Mouse (Mus musculus): ENCODE results near the gene Nedd9. TPM values are rescaled to one million over a fixed set of nuclear protein-coding genes. Genes with fewer than 3 reads are reported as not detected.

Gene Nedd9
- polyA plus RNA-seq, 1 experiment = 24.7 TPM

DNA sequence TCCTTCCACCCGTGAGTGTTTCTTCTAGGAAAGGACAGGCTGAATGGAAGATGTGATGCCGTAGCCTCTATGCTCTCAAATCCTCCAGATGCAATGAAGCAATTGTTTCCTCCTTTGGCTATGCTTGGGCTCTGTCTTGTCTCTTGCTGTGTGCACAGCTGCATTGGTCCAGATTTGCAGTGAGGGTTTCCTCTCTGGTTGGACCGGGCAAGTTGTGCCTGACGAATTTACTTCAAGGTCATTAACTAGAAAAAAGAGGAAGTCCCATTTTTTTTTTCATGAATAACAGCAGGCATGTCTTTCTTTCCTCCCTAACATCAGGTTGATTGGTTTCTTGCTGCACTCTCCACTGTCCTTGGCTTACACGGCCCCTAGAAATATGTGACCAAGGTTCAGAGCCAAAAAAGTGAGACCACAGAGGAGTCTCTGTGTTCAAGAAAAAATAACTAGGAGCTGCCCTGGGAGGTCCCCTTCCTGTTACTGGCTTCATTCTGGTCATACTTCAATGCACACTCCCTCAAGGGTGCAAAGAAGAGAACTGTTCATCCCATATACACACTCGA lies 84.6 kb downstream of the Nedd9 start:
- H3K4me3 ChIP-seq (ENCODE audit: insufficient read depth, low read depth, low read length) = no peak overlapping the region
- no peaks in the 10 kb centered on the region for H3K36me3 ChIP-seq (ENCODE audit: control insufficient read depth, insufficient read depth, low read length)
- DNase-seq = peak; percentile 51
- H3K4me1 ChIP-seq (ENCODE audit: control insufficient read depth, insufficient read depth, low read length) = peaks cover 5% of the 10 kb centered on the region
- no peak for TF ChIP-seq CTCF (conservative IDR thresholded peaks at IDR 0.05; ENCODE audit: insufficient read depth, insufficient read length, low read depth, low read length)
- no peaks in the 10 kb centered on the region for H3K27me3 ChIP-seq (replicated peaks; ENCODE audit: control insufficient read depth, insufficient read depth, low read length)
- WGBS = 30% methylated on average over 6 of the region's 6 CpGs
- peak overlapping the region; percentile 36; the same call in 1 of the 2 replicates for H3K27ac ChIP-seq (ENCODE audit: insufficient read depth, low read depth, low read length)

DNA sequence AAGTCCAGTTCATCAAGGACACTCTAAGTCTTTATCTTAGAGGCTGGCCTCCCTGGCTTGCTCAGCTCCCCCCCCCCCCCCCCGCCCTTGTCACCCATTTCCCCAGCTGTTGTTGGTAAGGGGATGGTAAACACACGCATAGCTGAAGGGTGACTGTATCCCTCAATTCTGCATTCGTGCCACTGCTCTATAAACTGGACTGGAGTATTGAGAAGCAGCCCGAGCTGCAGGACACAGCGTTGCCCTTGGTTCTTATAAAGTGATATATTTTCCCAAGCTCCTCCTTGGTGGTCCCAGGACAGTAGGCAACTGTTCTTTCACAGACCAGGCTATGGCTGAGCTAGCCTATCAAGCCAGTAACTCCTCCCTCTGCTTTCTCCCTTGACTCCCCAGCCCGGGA lies 85.4 kb downstream of the Nedd9 start:
- DNase-seq = no peak
- WGBS = 81% methylated on average over 6 of the region's 6 CpGs
- H3K36me3 ChIP-seq (ENCODE audit: control insufficient read depth, insufficient read depth, low read length) = no peaks in the 10 kb centered on the region
- TF ChIP-seq CTCF (conservative IDR thresholded peaks at IDR 0.05; ENCODE audit: insufficient read depth, insufficient read length, low read depth, low read length) = no peak
- TF ChIP-seq POLR2A (IDR thresholded peaks at IDR 0.05; ENCODE audit: low read depth, low read length) = no peak
- H3K27ac ChIP-seq (ENCODE audit: insufficient read depth, low read depth, low read length) = no peak overlapping the region
- H3K4me3 ChIP-seq (ENCODE audit: insufficient read depth, low read depth, low read length) = no peak overlapping the region
- H3K4me1 ChIP-seq (ENCODE audit: control insufficient read depth, insufficient read depth, low read length) = peaks cover 5% of the 10 kb centered on the region
- no peaks in the 10 kb centered on the region for H3K27me3 ChIP-seq (replicated peaks; ENCODE audit: control insufficient read depth, insufficient read depth, low read length)

DNA sequence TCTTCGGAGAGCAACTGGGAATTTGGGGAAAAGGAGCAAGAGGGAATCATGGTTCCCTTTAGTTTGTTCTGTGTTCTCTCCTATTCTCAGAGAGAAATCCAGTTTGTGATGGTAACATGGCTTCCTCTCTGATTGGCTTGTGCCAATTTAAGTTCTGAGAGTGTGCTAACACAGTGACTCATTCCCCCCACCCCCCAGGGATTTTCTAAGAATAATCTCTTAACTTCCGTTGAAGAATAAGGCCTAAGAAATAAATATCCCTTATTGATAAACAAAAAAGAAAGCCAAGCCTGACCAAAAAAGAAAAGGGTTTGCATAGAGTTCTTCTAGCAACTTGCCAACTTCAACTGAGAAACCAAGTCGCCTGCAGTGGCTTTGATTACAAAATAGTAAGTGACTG lies 86.9 kb downstream of the Nedd9 start:
- peaks cover 5% of the 10 kb centered on the region for H3K4me1 ChIP-seq (ENCODE audit: control insufficient read depth, insufficient read depth, low read length)
- 86% methylated on average over 3 of the region's 3 CpGs for WGBS
- no peaks in the 10 kb centered on the region for H3K36me3 ChIP-seq (ENCODE audit: control insufficient read depth, insufficient read depth, low read length)
- H3K27ac ChIP-seq (ENCODE audit: insufficient read depth, low read depth, low read length) = no peak overlapping the region
- no peak overlapping the region for H3K4me3 ChIP-seq (ENCODE audit: insufficient read depth, low read depth, low read length)
- TF ChIP-seq POLR2A (IDR thresholded peaks at IDR 0.05; ENCODE audit: low read depth, low read length) (no peak), CTCF (conservative IDR thresholded peaks at IDR 0.05; ENCODE audit: insufficient read depth, insufficient read length, low read depth, low read length) (no peak)
- DNase-seq = no peak
- H3K27me3 ChIP-seq (replicated peaks; ENCODE audit: control insufficient read depth, insufficient read depth, low read length) = no peaks in the 10 kb centered on the region

DNA sequence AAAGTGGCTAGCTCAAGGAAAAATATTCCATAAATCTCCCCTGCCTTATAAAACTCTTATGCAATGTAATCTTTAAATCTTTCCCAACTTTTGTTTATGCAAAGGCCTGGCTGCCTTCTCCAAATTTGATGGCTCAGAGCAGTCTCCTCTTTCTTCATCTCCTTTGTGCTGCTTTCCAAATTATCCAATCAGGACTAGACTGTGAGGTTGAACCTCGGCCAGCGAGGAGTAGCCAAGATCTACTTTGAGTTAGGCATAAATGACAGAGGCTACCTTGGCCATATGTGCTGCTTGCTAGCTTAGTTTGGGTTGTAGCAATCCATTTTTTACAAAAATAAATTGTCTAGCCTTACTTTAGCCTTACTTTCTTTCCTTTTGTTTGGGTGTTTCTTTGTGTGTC lies 95.0 kb downstream of the Nedd9 start:
- no peak for TF ChIP-seq CTCF (conservative IDR thresholded peaks at IDR 0.05; ENCODE audit: insufficient read depth, insufficient read length, low read depth, low read length)
- TF ChIP-seq POLR2A (IDR thresholded peaks at IDR 0.05; ENCODE audit: low read depth, low read length) = no peak
- Histone ChIP-seq H3K36me3 (ENCODE audit: control insufficient read depth, insufficient read depth, low read length) (no peaks in the 10 kb centered on the region), H3K27me3 (replicated peaks; ENCODE audit: control insufficient read depth, insufficient read depth, low read length) (no peaks in the 10 kb centered on the region), H3K27ac (ENCODE audit: insufficient read depth, low read depth, low read length) (no peak overlapping the region), H3K4me3 (ENCODE audit: insufficient read depth, low read depth, low read length) (no peak overlapping the region), H3K4me1 (ENCODE audit: control insufficient read depth, insufficient read depth, low read length) (no peaks in the 10 kb centered on the region)
- no peak for DNase-seq
- 93% methylated on average over 2 of the region's 2 CpGs for WGBS

DNA sequence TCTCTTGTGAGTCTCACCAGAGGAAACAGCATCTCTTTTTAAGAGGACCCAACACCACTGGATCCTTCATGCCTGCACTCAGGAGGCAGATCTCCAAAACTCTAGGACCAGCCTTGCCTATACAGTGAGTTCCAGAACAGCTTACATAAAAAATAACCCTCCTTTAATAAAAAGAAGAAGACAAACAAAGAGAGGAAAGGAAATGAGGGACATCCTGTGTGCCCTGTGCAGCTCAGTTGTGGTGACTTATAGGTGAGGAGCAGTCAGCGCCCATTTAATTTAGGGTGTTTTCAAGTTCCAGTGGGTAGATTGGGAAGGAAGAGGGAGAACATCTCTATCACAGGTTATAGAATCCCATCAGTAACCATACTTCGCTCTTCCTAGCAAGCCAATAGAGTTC lies 96.5 kb downstream of the Nedd9 start:
- Histone ChIP-seq H3K36me3 (ENCODE audit: control insufficient read depth, insufficient read depth, low read length) (no peaks in the 10 kb centered on the region), H3K27ac (ENCODE audit: insufficient read depth, low read depth, low read length) (no peak overlapping the region), H3K27me3 (replicated peaks; ENCODE audit: control insufficient read depth, insufficient read depth, low read length) (no peaks in the 10 kb centered on the region), H3K4me1 (ENCODE audit: control insufficient read depth, insufficient read depth, low read length) (no peaks in the 10 kb centered on the region), H3K4me3 (ENCODE audit: insufficient read depth, low read depth, low read length) (no peak overlapping the region)
- TF ChIP-seq POLR2A (IDR thresholded peaks at IDR 0.05; ENCODE audit: low read depth, low read length) = no peak
- TF ChIP-seq CTCF (conservative IDR thresholded peaks at IDR 0.05; ENCODE audit: insufficient read depth, insufficient read length, low read depth, low read length) = no peak
- no peak for DNase-seq
- 98% methylated on average over 2 of the region's 2 CpGs for WGBS

DNA sequence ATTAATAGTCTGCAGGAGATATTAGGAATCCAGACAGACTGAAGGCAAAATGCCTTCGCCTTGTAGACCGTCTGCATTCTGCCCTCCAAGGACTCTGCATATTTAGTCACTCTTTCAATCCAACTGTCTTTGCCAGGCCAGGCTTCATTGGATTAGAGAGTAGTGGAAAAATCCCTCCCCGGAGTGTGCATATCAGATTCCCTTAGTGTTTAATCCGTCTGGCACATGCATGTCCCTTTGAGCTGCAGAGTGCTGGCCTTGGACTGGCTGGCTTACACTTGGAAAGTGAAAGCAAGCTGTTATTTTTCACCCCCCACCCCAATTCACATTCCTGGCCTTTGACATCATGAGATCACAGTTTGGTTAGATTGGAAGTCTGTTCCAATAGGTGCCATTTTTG lies 100.6 kb downstream of the Nedd9 start:
- no peak for TF ChIP-seq CTCF (conservative IDR thresholded peaks at IDR 0.05; ENCODE audit: insufficient read depth, insufficient read length, low read depth, low read length)
- TF ChIP-seq POLR2A (IDR thresholded peaks at IDR 0.05; ENCODE audit: low read depth, low read length) = no peak
- Histone ChIP-seq H3K4me1 (ENCODE audit: control insufficient read depth, insufficient read depth, low read length) (no peaks in the 10 kb centered on the region), H3K36me3 (ENCODE audit: control insufficient read depth, insufficient read depth, low read length) (no peaks in the 10 kb centered on the region), H3K4me3 (ENCODE audit: insufficient read depth, low read depth, low read length) (no peak overlapping the region), H3K27me3 (replicated peaks; ENCODE audit: control insufficient read depth, insufficient read depth, low read length) (no peaks in the 10 kb centered on the region), H3K27ac (ENCODE audit: insufficient read depth, low read depth, low read length) (no peak overlapping the region)
- DNase-seq = peak; percentile 27
- 51% methylated on average over 4 of the region's 4 CpGs for WGBS

DNA sequence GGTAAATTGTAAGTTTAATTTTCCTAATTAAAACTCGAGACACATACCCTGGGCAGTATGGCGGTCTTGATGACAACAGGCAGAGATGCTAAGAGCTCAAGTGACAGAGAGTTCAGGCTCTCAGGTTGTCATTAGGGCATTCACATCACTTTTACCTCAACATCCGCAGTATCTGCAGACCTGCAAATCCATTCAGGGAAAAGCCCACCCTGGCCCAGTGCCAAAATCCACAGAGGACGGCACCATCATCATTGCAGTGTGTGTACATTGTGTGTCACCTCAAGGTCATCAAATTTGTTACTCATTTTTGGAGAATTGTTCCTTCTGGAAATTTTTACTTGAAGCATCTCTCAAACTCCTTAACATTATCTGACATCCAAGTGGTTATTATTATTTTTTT lies 102.3 kb downstream of the Nedd9 start:
- TF ChIP-seq CTCF (conservative IDR thresholded peaks at IDR 0.05; ENCODE audit: insufficient read depth, insufficient read length, low read depth, low read length) = no peak
- no peak for TF ChIP-seq POLR2A (IDR thresholded peaks at IDR 0.05; ENCODE audit: low read depth, low read length)
- WGBS = 81% methylated on average over 4 of the region's 4 CpGs
- no peaks in the 10 kb centered on the region for H3K36me3 ChIP-seq (ENCODE audit: control insufficient read depth, insufficient read depth, low read length)
- H3K27me3 ChIP-seq (replicated peaks; ENCODE audit: control insufficient read depth, insufficient read depth, low read length) = no peaks in the 10 kb centered on the region
- H3K4me3 ChIP-seq (ENCODE audit: insufficient read depth, low read depth, low read length) = no peak overlapping the region
- no peak for DNase-seq
- no peak overlapping the region for H3K27ac ChIP-seq (ENCODE audit: insufficient read depth, low read depth, low read length)
- H3K4me1 ChIP-seq (ENCODE audit: control insufficient read depth, insufficient read depth, low read length) = no peaks in the 10 kb centered on the region

DNA sequence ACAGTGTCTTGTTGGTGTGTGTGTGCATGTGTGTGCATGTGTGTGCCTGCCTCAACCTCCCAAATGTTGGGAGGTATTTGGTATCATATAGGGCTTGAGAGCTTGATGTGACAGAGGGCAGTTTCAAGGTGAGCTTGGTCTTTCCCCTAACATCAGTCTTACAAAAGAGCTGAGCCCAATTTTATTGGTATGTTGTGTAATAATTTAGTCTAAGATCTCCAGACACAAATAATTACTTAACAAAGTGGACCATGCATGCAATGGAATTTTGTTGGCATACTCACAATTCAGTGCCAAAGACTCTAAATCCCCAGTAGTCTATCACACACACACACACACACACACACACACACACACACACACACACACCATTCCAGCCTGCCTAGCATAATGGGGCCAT lies 104.5 kb downstream of the Nedd9 start:
- Histone ChIP-seq H3K36me3 (ENCODE audit: control insufficient read depth, insufficient read depth, low read length) (no peaks in the 10 kb centered on the region), H3K27ac (ENCODE audit: insufficient read depth, low read depth, low read length) (no peak overlapping the region), H3K4me1 (ENCODE audit: control insufficient read depth, insufficient read depth, low read length) (no peaks in the 10 kb centered on the region), H3K27me3 (replicated peaks; ENCODE audit: control insufficient read depth, insufficient read depth, low read length) (no peaks in the 10 kb centered on the region), H3K4me3 (ENCODE audit: insufficient read depth, low read depth, low read length) (no peak overlapping the region)
- no peak for DNase-seq
- no peak for TF ChIP-seq CTCF (conservative IDR thresholded peaks at IDR 0.05; ENCODE audit: insufficient read depth, insufficient read length, low read depth, low read length)
- no peak for TF ChIP-seq POLR2A (IDR thresholded peaks at IDR 0.05; ENCODE audit: low read depth, low read length)

Data from kidney, adult 2 months (tissue).